Mouse (Mus musculus): Measurements from ENCODE around the gene Pkig. TPM values are rescaled to one million over a fixed set of nuclear protein-coding genes. Genes with fewer than 3 reads are reported as not detected.
A peak's percentile ranks its signal among the peaks of the same experiment; 100 is the strongest.
"Not testable (repeated sequence)": the region's sequence is repeated elsewhere in the genome, so short reads cannot be mapped to it uniquely, and the experiment has no call there.

Gene Pkig
- total and polyA plus RNA-seq, 3 experiments, result 225 to 364 (median 227) TPM

DNA sequence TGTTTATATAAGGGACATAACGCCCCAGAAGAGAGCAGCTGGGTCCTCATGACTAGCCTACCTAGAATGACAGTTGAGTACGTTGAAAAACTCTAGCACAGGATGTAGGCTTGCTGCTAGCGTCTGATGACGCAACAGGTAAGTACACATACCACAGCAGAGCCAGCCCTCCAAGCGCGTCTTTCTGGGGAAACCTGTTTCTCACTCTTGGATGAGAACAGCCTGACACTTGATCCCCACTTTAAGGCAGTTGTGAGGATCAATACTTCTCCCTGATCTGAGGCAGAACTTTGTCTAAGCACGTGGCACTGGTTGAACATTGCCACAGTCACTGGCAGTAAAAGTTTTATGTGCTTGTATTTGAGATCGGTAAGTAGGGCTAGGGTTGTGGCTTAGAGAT is 37.7 kb upstream of the Pkig start:
- Histone ChIP-seq H3K4me3 (replicated peaks in 1 of 3; ENCODE audit: low read depth in 2 of 3, low read length in 2 of 3, poor library complexity in 1 of 3) (no peak overlapping the region), H3K79me2 (replicated peaks; ENCODE audit: control insufficient read depth, extremely low read depth, insufficient read depth, poor library complexity, severe bottlenecking) (peaks cover 5% of the 10 kb centered on the region; the same call in 1 of the 2 replicates), H3K4me1 (ENCODE audit: control insufficient read depth in 1 of 2, insufficient read depth in 2 of 2) (no peaks in the 10 kb centered on the region; a peak in 1 of 4 replicates), H3K4me2 (ENCODE audit: insufficient read depth, low read depth, poor library complexity, severe bottlenecking) (no peak overlapping the region), H3K27ac (ENCODE audit: insufficient read depth, low read depth) (peak overlapping the region; percentile 42), H3K9ac (ENCODE audit: insufficient read depth, low read depth) (no peak overlapping the region), H3K36me3 (replicated peaks in 1 of 2; ENCODE audit: control insufficient read depth in 1 of 2, insufficient read depth in 1 of 2, low read length in 1 of 2) (peaks cover 76 to 96% of the 10 kb centered on the region in 2 experiments), H3K9me3 (replicated peaks; ENCODE audit: low read length) (no peaks in the 10 kb centered on the region), H3K27me3 (replicated peaks) (no peaks in the 10 kb centered on the region)
- TF ChIP-seq POLR2A (IDR thresholded peaks at IDR 0.05; ENCODE audit: low read depth, low read length) (peak; percentile 51), ETS1 (conservative IDR thresholded peaks at IDR 0.05; ENCODE audit: low read depth, low read length) (no peak), E2F4 (IDR thresholded peaks at IDR 0.05; ENCODE audit: insufficient replicate concordance, low read depth, low read length) (no peak), ZKSCAN1 (IDR thresholded peaks at IDR 0.05; ENCODE audit: borderline replicate concordance, low read depth, low read length) (no peak), NELFE (IDR thresholded peaks at IDR 0.05; ENCODE audit: low read depth, low read length) (no peak), NRF1 (IDR thresholded peaks at IDR 0.05; ENCODE audit: low read depth, low read length) (no peak), TBP (conservative IDR thresholded peaks at IDR 0.05; ENCODE audit: low read depth, low read length) (no peak), POLR2AphosphoS2 (IDR thresholded peaks at IDR 0.05; ENCODE audit: low read depth, low read length) (peak; percentile 80), ZMIZ1 (IDR thresholded peaks at IDR 0.05; ENCODE audit: low read depth, low read length) (no peak), SMC3 (IDR thresholded peaks at IDR 0.05; ENCODE audit: low read depth, low read length) (no peak), MYC (IDR thresholded peaks at IDR 0.05; ENCODE audit: low read depth, low read length) (no peak), UBTF (IDR thresholded peaks at IDR 0.05; ENCODE audit: low read depth, low read length) (no peak), ELF1 (IDR thresholded peaks at IDR 0.05; ENCODE audit: low read depth, low read length) (no peak), ZNF384 (IDR thresholded peaks at IDR 0.05; ENCODE audit: low read depth, low read length) (no peak), BHLHE40 (IDR thresholded peaks at IDR 0.05; ENCODE audit: low read depth, low read length) (no peak), ZC3H11A (IDR thresholded peaks at IDR 0.05; ENCODE audit: low read depth, low read length) (no peak)
- dilution Hi-C loops (cut with MboI; ENCODE audit: extremely low pct_ligation_motif_present, extremely low pct_unique_long_range_greater_than_20kb, low sequenced_read_pairs) (no loop called here), in situ Hi-C loops (cut with MboI; ENCODE audit: low pct_ligation_motif_present, low pct_unique_long_range_greater_than_20kb, low sequenced_read_pairs) (no loop called here)
- DNase-seq (ENCODE audit: extremely low read depth), result no peak

GRCm38 (mm10) chr2:163621401-163621800 is 36.8 kb upstream of the Pkig start:
- not testable (repeated sequence) for DNase-seq (ENCODE audit: extremely low read depth)

More at GRCm38 (mm10) chr2:163621401-163621800, 36.8 kb upstream of the Pkig start:
- H3K9me3 ChIP-seq (replicated peaks; ENCODE audit: low read length); H3K4me2 ChIP-seq (ENCODE audit: insufficient read depth, low read depth, poor library complexity, severe bottlenecking); H3K79me2 ChIP-seq (replicated peaks; ENCODE audit: control insufficient read depth, extremely low read depth, insufficient read depth, poor library complexity, severe bottlenecking); dilution Hi-C loops (cut with MboI; ENCODE audit: extremely low pct_ligation_motif_present, extremely low pct_unique_long_range_greater_than_20kb, low sequenced_read_pairs); H3K9ac ChIP-seq (ENCODE audit: insufficient read depth, low read depth); in situ Hi-C loops (cut with MboI; ENCODE audit: low pct_ligation_motif_present, low pct_unique_long_range_greater_than_20kb, low sequenced_read_pairs); H3K4me1 ChIP-seq (ENCODE audit: control insufficient read depth in 1 of 2, insufficient read depth in 2 of 2); H3K27me3 ChIP-seq (replicated peaks); H3K4me3 ChIP-seq (replicated peaks in 1 of 3; ENCODE audit: low read depth in 2 of 3, low read length in 2 of 3, poor library complexity in 1 of 3); H3K27ac ChIP-seq (ENCODE audit: insufficient read depth, low read depth): not testable (repeated sequence)
- TF ChIP-seq ZNF384 (IDR thresholded peaks at IDR 0.05; ENCODE audit: low read depth, low read length), result peak; percentile 54; the same call in 1 of the 2 replicates
- H3K36me3 ChIP-seq (replicated peaks in 1 of 2; ENCODE audit: control insufficient read depth in 1 of 2, insufficient read depth in 1 of 2, low read length in 1 of 2), result peaks cover 80 to 96% of the 10 kb centered on the region in 2 experiments

All from CH12.LX (cell line).